Mouse (Mus musculus) midbrain, embryonic 10.5 days (tissue): Measurements from ENCODE around the gene Rnpep. TPM values are rescaled to one million over a fixed set of nuclear protein-coding genes. Genes with fewer than 3 reads are reported as not detected.

Experiments used
- DNase-seq: peaks from one replicate; pipeline ENCODE4 v3.0.0-alpha.2; 2017; ENCODE audit warnings: low spot score
- H3K27ac ChIP-seq: fragments of 300-500 bp; sonication (generic); replicated peaks from 2 replicates; pipeline ENCODE4 v1.5.1; 2016; ENCODE audit warnings: mild to moderate bottlenecking
- H3K27me3 ChIP-seq: fragments of 300-500 bp; sonication (generic); 2 replicates; pipeline ENCODE4 v1.6.1; 2016; ENCODE audit warnings: low read depth, mild to moderate bottlenecking; ENCODE audit not compliant: poor library complexity, severe bottlenecking
- H3K36me3 ChIP-seq: fragments of 300-500 bp; sonication (generic); 2 replicates; pipeline ENCODE4 v1.6.1; 2016; ENCODE audit warnings: mild to moderate bottlenecking, moderate library complexity
- H3K4me1 ChIP-seq: fragments of 300-500 bp; sonication (generic); 2 replicates; pipeline ENCODE4 v1.6.1; 2016
- H3K4me3 ChIP-seq: fragments of 300-500 bp; sonication (generic); 2 replicates; pipeline ENCODE4 v1.5.1; 2016; ENCODE audit warnings: mild to moderate bottlenecking, moderate library complexity
- H3K9me3 ChIP-seq: fragments of 300-500 bp; sonication (generic); replicated peaks from 2 replicates; pipeline ENCODE4 v1.6.1; 2016; ENCODE audit warnings: mild to moderate bottlenecking
- WGBS: fragments of 180-500 bp; shearing (Covaris S2); methylation state at CpG from one replicate; pipeline ENCODE4 v1.1.7; 2016; 5-methylcytosine and 5-hydroxymethylcytosine counted together
- polyA plus RNA-seq: library from polyadenylated mRNA; unstranded; fragments of >200 nt; fragmentation: Nextera tagmentation; extraction: Ambion mirVana; gene quantifications from 2 replicates; pipeline ENCODE4 v1.2.1, GENCODE M21; 2016

Gene Rnpep
- 94.7 and 97.5 TPM in 2 replicates for polyA plus RNA-seq

DNA sequence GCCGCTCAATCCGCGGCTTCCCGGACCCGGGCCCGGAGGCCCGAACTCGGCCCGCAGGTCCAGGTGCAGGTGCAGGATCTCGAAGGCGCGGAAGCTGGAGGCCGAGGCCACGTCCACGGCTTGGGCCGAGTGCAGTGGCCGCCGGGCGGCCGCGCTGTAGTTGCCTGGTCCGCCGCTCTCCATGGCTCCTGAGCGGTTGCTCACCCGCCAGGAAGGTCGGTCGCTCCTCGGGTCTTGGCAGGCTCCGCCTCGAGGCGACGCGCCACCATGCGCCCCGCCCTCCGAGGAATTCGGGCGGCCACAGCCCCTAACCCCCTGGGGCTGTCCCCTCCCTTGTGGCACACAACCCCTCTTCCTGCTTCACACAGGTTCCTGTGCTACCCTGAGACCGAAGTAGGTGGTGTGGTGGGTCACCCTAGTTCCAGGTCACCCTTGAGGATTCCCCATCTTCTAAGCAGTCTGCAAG is at the start of gene Rnpep:
Gene Rnpep (minus strand): TSS at position 259 of the 466 bp plus-strand sequence.
- Histone ChIP-seq H3K4me1 (peaks cover 26% of the 10 kb centered on the region), H3K4me3 (peak within 1 kb of the TSS; percentile 88), H3K36me3 (peaks cover 15% of the 10 kb centered on the region; the same call in 1 of the 2 replicates), H3K27me3 (no peaks in the 10 kb centered on the region), H3K9me3 (no peaks in the 10 kb centered on the region), H3K27ac (peak within 1 kb of the TSS; percentile 94)
- WGBS: under 1% methylated on average over 39 of the region's 39 CpGs
- DNase-seq: peak; percentile 84

DNA sequence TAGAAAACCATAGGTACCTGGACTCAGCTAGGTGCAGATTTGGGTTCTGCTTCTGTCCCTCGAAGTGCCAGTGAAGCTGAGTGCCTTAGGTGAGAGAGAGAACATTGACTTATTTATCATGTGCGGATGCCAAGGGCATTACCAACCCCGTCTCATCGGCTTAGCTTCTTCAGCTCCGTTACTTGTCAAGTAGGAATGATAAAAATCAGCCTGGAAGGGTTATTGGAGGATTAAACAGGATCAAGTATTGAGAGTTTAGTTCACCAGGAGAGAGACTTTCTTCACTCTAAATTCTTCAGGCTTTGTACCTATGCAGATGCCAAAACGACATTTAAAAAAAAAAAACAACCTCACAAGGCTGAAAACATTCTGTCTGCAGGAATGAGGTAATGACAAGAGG is 46.7 kb upstream of the Rnpep start:
- WGBS: 81% methylated on average over 6 of the region's 6 CpGs
- no peaks in the 10 kb centered on the region for H3K36me3 ChIP-seq
- H3K4me3 ChIP-seq: no peak overlapping the region
- DNase-seq: no peak
- no peaks in the 10 kb centered on the region for H3K9me3 ChIP-seq
- H3K4me1 ChIP-seq: no peaks in the 10 kb centered on the region
- 0 out of 2 replicates have a peak, but pooled peaks cover 3% of the 10 kb centered on the region for H3K27me3 ChIP-seq
- no peak overlapping the region for H3K27ac ChIP-seq

DNA sequence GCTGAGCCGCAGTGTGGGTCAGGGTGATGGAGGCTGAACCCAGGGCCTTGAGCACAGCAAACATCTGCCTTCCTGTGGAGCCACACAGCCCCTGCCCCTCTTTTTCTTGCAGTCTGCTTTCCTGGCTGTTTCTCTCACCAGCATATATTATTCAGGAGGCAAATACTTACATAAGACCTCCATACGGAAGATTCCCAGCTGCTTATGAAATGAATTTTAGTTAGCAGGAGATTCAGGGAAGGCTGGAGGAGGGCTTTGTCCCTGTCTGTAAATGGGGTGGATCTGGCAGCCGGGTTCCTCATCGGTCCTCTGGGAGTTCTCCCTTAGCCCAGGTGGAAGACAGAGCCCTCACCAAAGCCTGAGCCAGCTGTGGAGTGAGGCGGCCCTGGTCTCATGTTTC is 44.5 kb upstream of the Rnpep start:
- 63% methylated on average over 5 of the region's 5 CpGs for WGBS
- Histone ChIP-seq H3K27me3 (peaks cover 11% of the 10 kb centered on the region; the same call in 1 of the 2 replicates), H3K9me3 (no peaks in the 10 kb centered on the region), H3K4me3 (no peak overlapping the region), H3K4me1 (peaks cover 11% of the 10 kb centered on the region), H3K36me3 (no peaks in the 10 kb centered on the region), H3K27ac (no peak overlapping the region)
- no peak for DNase-seq

DNA sequence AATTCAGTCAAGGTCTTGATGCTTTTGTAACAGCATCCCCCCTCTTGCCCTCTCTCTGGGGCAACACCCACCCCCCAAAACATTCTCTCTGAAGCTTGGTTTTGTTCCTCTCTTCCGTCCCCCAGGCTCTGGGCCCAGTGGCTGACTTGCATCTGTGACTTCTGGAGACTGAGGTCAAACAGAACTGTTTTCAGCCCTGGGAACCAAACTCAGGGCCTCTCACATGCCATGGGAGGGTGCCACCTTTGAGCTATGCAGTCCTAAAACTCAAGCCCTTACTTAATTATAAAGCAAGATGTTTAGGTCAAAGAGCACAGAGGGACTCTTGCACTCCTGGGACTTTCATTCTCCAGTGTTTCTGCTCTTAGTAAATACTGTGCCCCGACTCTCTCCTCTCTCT is 42.0 kb upstream of the Rnpep start:
- Histone ChIP-seq H3K27me3 (peaks cover 16% of the 10 kb centered on the region; the same call in 1 of the 2 replicates), H3K4me3 (no peak overlapping the region), H3K36me3 (no peaks in the 10 kb centered on the region), H3K9me3 (no peaks in the 10 kb centered on the region), H3K27ac (no peak overlapping the region), H3K4me1 (peaks cover 11% of the 10 kb centered on the region)
- WGBS: 88% methylated on average over 2 of the region's 2 CpGs
- DNase-seq: no peak

DNA sequence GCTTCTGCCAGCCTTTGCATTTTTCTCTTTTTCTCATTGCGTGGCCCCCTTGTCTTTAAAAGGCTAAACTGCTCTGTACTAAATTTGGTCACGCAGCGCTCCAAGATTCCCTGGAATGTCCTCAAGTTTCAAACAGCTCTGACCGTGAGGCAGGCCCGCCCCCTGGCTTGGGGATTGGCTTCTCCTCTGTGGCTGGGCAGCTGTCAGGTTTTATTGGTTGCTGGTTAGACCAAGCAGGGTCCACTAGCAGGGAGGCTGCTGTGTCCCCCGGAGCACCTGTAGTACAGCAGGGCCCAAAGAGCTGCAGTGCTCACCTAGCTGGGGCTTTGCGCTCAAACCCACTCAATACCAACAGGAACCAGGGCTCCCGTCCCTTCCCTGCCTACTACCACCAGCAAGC is 40.7 kb upstream of the Rnpep start, which contains the start of gene Lmod1:
Gene Lmod1 (plus strand): TSS at position 237 of the 400 bp plus-strand sequence.
- peak; percentile 64 for DNase-seq
- Histone ChIP-seq H3K27me3 (peaks cover 16% of the 10 kb centered on the region; the same call in 1 of the 2 replicates), H3K9me3 (no peaks in the 10 kb centered on the region), H3K4me3 (no peak within 1 kb of the TSS), H3K27ac (no peak within 1 kb of the TSS; the same call in 1 of the 2 replicates), H3K36me3 (no peaks in the 10 kb centered on the region), H3K4me1 (peaks cover 11% of the 10 kb centered on the region)
- WGBS: 13% methylated on average over 8 of the region's 8 CpGs

DNA sequence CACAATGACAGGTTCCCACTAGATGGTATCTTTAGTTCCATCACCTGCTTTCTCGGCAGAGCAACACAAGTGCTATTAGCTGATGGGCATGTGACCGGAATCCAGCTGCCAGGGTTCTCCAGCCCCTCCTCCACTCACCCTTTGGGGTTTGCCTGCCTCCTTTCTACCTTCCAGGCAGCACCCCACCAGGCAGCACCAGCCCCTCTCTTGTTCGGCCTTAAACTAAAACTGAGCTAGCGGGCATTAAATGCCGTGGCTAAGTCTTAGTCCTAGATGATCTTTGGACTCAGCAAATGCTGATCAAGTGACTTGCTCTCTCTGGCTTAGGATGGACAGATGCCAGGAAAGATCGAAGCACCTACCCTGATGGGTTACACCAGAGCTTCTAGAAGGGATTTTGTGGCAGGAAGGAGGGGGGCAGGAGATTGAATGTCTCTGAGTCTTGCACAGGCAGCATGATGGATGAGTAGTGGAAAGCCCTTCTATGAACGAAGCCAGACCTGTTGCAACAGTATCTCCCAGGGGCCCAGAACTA is 39.5 kb upstream of the Rnpep start:
- H3K9me3 ChIP-seq: no peaks in the 10 kb centered on the region
- H3K27me3 ChIP-seq: peaks cover 16% of the 10 kb centered on the region; the same call in 1 of the 2 replicates
- H3K4me1 ChIP-seq: peaks cover 11% of the 10 kb centered on the region
- H3K4me3 ChIP-seq: no peak overlapping the region
- DNase-seq: no peak
- WGBS: 85% methylated on average over 7 of the region's 7 CpGs
- no peaks in the 10 kb centered on the region for H3K36me3 ChIP-seq
- H3K27ac ChIP-seq: no peak overlapping the region

DNA sequence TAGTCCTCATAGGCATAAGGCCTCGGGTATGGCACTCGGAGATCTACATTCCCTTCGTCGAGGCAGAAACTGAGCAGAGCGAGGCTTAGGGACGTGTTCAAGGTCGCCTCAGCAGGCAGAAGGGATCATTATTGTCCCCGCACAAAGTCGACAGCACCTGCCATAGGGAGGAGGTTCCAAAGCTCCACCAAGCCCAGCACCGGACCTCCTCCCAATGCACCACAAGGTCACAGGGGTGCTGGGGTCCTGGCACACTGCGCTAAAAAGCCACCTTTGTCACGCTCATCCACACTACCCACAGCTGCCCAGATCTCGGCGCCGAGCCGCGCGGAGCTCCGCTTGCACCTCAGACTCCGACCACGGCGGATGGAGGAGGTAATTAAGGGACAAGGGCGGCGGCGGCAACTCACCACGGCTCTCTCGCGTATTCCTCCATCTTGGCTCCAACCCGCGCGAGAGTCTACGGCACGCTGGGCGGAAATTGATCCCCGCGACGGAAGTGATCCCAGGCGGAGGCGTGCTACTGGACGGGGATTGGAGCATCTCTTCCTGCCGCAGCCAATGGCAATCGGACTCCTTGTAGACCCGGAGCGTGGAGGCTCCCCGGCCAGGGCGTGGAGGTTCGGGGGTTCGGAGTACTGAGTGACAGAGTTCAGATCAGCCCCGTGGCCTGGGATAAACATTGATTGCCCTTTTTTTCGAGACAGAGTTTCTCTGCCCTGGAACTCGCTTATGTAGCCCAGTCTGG is 29.6 kb upstream of the Rnpep start, which contains the start of gene Timm17a:
Gene Timm17a (minus strand): TSS at position 495 of the 748 bp plus-strand sequence.
- WGBS: under 1% methylated on average over 51 of the region's 51 CpGs
- Histone ChIP-seq H3K27me3 (no peaks in the 10 kb centered on the region), H3K27ac (peak within 1 kb of the TSS; percentile 97), H3K4me1 (peaks cover 20% of the 10 kb centered on the region), H3K4me3 (peak within 1 kb of the TSS; percentile 94), H3K9me3 (no peaks in the 10 kb centered on the region), H3K36me3 (peaks cover 24% of the 10 kb centered on the region)
- DNase-seq: peak; percentile 96

DNA sequence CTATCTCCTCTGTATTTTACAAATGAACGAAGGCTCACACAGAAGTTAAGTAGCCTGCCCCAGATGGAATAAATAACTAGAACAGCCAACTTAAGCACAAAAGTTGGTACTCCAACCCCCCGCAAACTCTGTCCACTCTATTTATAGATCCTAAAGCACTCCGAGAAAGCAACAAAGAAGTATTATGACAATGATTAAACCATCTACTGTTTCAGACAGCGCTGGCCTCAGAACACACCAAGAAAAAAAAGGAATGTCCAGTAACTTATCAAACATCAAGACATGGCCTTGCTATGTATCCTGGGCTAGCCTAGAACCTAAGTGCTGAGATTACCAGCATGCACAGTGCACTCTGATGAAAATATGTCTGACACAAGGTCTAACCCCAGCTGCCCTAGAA is 28.3 kb upstream of the Rnpep start:
- H3K4me1 ChIP-seq: peaks cover 20% of the 10 kb centered on the region
- no peak for DNase-seq
- 91% methylated on average over 4 of the region's 4 CpGs for WGBS
- H3K27ac ChIP-seq: no peak overlapping the region
- H3K36me3 ChIP-seq: peaks cover 37% of the 10 kb centered on the region
- peak overlapping the region; percentile 94 for H3K4me3 ChIP-seq
- no peaks in the 10 kb centered on the region for H3K9me3 ChIP-seq
- H3K27me3 ChIP-seq: no peaks in the 10 kb centered on the region

DNA sequence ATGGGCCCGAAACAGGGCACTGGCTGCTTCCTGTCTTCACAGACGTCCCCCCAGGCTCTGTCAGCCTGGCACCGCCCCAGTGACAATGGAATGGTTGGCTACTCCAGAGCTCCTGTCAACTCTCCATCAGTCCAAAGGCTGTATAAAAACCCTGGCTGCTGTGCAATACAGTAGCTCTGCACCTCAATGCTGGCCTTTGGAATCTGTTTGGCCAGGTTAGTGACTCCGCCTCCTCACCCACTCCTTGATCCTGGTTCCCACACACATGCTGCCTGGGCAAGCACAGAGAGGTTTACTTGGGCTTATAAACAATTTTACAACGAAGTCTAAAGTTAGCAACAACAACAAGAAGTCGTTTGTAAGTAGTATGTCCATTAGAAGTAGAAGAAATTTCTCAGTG is 27.5 kb upstream of the Rnpep start:
- Histone ChIP-seq H3K4me3 (no peak overlapping the region), H3K27ac (no peak overlapping the region), H3K4me1 (peaks cover 20% of the 10 kb centered on the region), H3K27me3 (no peaks in the 10 kb centered on the region), H3K36me3 (peaks cover 45% of the 10 kb centered on the region), H3K9me3 (no peaks in the 10 kb centered on the region)
- DNase-seq: no peak
- 84% methylated on average over 6 of the region's 6 CpGs for WGBS

DNA sequence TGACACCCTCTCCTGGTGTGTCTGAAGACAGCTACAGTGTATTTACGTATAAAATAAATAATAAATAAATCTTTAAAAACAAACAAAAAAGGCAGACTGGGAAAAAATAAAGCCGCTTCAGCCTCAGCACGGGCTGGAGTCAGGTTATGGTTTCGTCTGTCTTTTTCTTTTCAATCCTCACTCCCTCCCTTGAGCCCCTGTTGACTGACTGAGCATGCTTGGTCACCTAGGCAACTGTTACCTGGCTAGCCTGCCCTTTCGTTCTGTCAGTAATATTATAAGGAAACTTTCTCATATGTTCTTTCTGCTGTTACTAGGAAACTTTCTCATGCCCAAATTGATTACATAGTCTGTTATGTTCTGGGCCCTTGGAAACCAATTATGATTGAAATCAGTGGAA is 7.0 kb upstream of the Rnpep start:
- Histone ChIP-seq H3K27ac (no peak overlapping the region), H3K27me3 (no peaks in the 10 kb centered on the region), H3K4me3 (no peak overlapping the region), H3K9me3 (no peaks in the 10 kb centered on the region), H3K36me3 (peaks cover 36% of the 10 kb centered on the region), H3K4me1 (no peaks in the 10 kb centered on the region)
- DNase-seq: no peak
- WGBS: 89% methylated on average over 5 of the region's 5 CpGs

DNA sequence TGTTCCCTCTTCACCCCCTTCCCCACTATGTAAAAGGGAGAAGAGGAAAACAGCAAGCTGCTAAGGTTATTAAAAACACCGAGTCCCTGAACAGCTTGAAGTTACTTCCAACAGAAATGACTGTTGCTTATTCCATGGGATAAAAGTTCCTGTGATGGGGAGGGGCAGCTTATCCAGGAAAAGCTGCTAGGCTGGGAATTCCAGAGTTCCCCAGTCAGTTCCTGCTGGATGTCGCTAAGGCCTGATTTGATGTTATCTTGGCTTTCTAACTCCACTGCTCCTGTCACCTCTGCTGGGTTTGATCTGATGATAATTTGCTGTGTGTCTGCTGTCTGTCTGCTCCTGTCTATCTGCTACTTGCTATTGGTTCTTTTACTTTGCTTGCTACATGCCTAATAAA is 2.4 kb upstream of the Rnpep start:
- DNase-seq: no peak
- 83% methylated on average over 2 of the region's 2 CpGs for WGBS
- H3K4me3 ChIP-seq: no peak overlapping the region
- H3K27ac ChIP-seq: no peak overlapping the region
- H3K36me3 ChIP-seq: peaks cover 7% of the 10 kb centered on the region; the same call in 1 of the 2 replicates
- H3K9me3 ChIP-seq: no peaks in the 10 kb centered on the region
- H3K4me1 ChIP-seq: peaks cover 23% of the 10 kb centered on the region
- no peaks in the 10 kb centered on the region for H3K27me3 ChIP-seq

DNA sequence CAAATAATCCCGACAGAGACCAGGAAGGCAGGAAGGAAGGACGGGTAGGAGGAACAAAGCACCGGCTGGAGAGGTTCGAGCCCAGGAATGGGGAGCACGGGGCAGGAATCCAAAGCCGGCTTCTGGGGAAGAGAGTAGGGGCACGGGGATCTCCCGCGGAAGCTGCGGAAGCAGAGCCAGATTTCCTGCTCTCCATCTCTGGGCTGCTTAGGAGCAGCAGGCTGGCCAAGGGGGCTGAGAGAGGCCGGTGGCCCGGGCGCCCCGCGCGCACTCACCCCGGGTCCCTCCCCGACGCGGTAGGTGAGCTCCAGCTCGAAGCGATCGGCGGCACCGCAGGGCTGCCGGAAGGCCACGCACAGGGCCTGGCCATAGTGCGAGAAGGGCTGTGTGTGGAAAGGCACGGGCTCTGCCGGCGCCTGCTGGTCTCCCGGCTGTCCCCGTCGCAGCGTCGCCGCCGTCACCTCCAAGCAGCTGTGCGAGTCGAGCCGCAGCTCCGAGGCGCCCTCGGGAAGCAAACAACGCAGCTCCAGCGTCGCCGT is 528 bp downstream of the Rnpep start:
- under 1% methylated on average over 48 of the region's 48 CpGs for WGBS
- Histone ChIP-seq H3K27ac (peak overlapping the region; percentile 94), H3K4me1 (peaks cover 26% of the 10 kb centered on the region), H3K27me3 (no peaks in the 10 kb centered on the region), H3K36me3 (peaks cover 19% of the 10 kb centered on the region), H3K4me3 (peak overlapping the region; percentile 88), H3K9me3 (no peaks in the 10 kb centered on the region)
- no peak for DNase-seq
